Mouse (Mus musculus) liver, embryonic 14.5 days (tissue): ENCODE measurements around the gene Plek2.

Experiments used
- CTCF ChIP-seq: IDR thresholded peaks from 2 replicates; pipeline ENCODE4 v1.5.1; 2016; ENCODE audit warnings: antibody characterized with exemption, low read depth, control low read depth
- EP300 ChIP-seq: IDR thresholded peaks from 2 replicates; pipeline ENCODE4 v1.6.1; 2016; ENCODE audit warnings: antibody characterized with exemption, low read depth

GRCm38 (mm10) chr12:78940081-78940480 lies 33.3 kb upstream of the Plek2 start:
- TF ChIP-seq EP300 (no peak), CTCF (no peak)
